Mouse (Mus musculus) liver, embryonic 14.5 days (tissue): ENCODE measurements at regions not wholly inside any gene's neighbourhood (a gene's known extent, or its start where the extent isn't known, plus 50 kb on each side); places are given as distances from the start of the nearest gene placed in this dataset.

ENCODE experiments used
- ATAC-seq: fragments of 200-750 bp; cut with Nextera tagmentation; 2 replicates; pipeline ENCODE4 v1.8.0; 2017; ENCODE audit warnings: moderate number of reproducible peaks, mild to moderate bottlenecking, moderate library complexity; ENCODE audit not compliant: insufficient read depth
- DNase-seq, 3 experiments: peaks; one replicate each; pipeline ENCODE4 v3.0.0-alpha.2; 2012 to 2013; ENCODE audit warnings: low read depth in 3 of 3, low spot score in 3 of 3
- H3K27ac ChIP-seq: fragments of 300-500 bp; sonication (generic); 2 replicates; pipeline ENCODE4 v1.5.1; 2014; ENCODE audit warnings: moderate library complexity, mild to moderate bottlenecking, control low read depth, inconsistent platforms
- H3K27me3 ChIP-seq: fragments of 300-500 bp; sonication (generic); 2 replicates; pipeline ENCODE4 v1.6.1; 2014; ENCODE audit warnings: mild to moderate bottlenecking, low read length, moderate library complexity; ENCODE audit not compliant: control insufficient read depth, insufficient read depth
- H3K36me3 ChIP-seq: fragments of 300-500 bp; sonication (generic); replicated peaks from 2 replicates; pipeline ENCODE4 v1.6.1; 2014; ENCODE audit warnings: low read depth; ENCODE audit not compliant: control insufficient read depth, insufficient read depth
- H3K4me1 ChIP-seq, 2 experiments: fragments of 200-500 bp in 1 of 2; fragments of 300-500 bp in 1 of 2; sonication (generic) in 1 of 2; replicated peaks; 2 replicates each; pipeline ENCODE4 v1.6.1; 2012 to 2014; ENCODE audit warnings: antibody characterized with exemption in 1 of 2, inconsistent platforms in 1 of 2, low read length in 1 of 2; ENCODE audit not compliant: control insufficient read depth in 2 of 2, insufficient read depth in 2 of 2
- H3K4me2 ChIP-seq: fragments of 300-500 bp; sonication (generic); 2 replicates; pipeline ENCODE4 v1.6.1; 2014; ENCODE audit warnings: low read depth, mild to moderate bottlenecking, control low read depth, moderate library complexity
- H3K4me3 ChIP-seq, 2 experiments: fragments of 200-500 bp in 1 of 2; fragments of 300-500 bp in 1 of 2; sonication (generic) in 1 of 2; 2 replicates each; pipeline ENCODE4 v1.5.1; 2012 to 2014; ENCODE audit warnings: low read depth in 2 of 2, low read length in 2 of 2, mild to moderate bottlenecking in 2 of 2, control low read depth in 1 of 2, inconsistent platforms in 1 of 2, moderate library complexity in 1 of 2; ENCODE audit not compliant: insufficient read depth in 1 of 2
- H3K9ac ChIP-seq: fragments of 300-500 bp; sonication (generic); replicated peaks from 2 replicates; pipeline ENCODE4 v1.6.1; 2014; ENCODE audit warnings: mild to moderate bottlenecking, control low read depth, moderate library complexity
- H3K9me3 ChIP-seq: fragments of 300-500 bp; sonication (generic); 2 replicates; pipeline ENCODE4 v1.6.1; 2016; ENCODE audit warnings: low read length, mixed read lengths; ENCODE audit not compliant: control insufficient read depth
- CTCF ChIP-seq: IDR thresholded peaks from 2 replicates; pipeline ENCODE4 v1.5.1; 2016; ENCODE audit warnings: antibody characterized with exemption, low read depth, control low read depth
- EP300 ChIP-seq: IDR thresholded peaks from 2 replicates; pipeline ENCODE4 v1.6.1; 2016; ENCODE audit warnings: antibody characterized with exemption, low read depth
- WGBS: fragments of 180-500 bp; shearing (Covaris S2); extraction: QIAGEN DNeasy Blood & Tissue Kit; methylation state at CpG from one replicate; pipeline ENCODE4 v1.1.7; 2014; ENCODE audit not compliant: insufficient replicate concordance; 5-methylcytosine and 5-hydroxymethylcytosine counted together

DNA sequence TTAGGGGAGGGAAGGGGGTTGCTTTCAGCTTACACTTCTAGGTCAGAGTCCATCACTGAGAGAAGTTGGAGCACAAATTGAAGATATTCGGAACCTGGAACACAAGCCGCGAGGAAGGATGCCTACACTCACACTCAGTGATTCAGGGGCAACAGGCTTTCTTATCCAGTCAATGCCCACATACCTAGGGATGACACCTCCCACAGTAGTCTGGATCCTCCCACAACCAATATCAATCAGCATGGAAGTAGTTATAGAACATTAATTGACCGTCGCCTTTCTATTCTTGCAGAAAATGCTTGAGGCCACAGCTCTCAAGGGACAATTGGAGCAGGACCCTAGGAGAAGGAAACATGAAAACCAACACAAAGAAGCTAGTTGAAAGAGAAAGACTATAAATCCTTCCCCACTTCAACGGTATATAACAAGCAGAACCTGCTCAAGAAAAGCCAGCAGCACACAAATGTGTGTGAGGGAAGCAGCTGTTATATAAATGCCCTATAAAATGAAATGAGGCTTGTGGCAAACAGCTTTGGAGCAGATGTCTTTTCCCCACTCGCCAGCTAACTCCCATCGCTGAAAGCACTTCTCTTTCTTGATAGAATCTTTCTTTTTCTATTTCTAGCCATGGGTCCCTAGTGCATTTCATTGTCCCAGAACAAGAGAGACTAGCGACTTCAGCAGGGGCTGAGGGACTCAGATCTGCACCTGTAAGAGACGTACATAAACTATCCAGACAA is 70.1 kb upstream of the Alg10b start:
- Histone ChIP-seq H3K36me3 (no peaks in the 10 kb centered on the region), H3K9me3 (no peaks in the 10 kb centered on the region), H3K4me1 (no peaks in the 10 kb centered on the region), H3K4me2 (no peak overlapping the region), H3K9ac (no peak overlapping the region), H3K27ac (no peak overlapping the region), H3K4me3 (no peak overlapping the region), H3K27me3 (no peaks in the 10 kb centered on the region)
- ATAC-seq (no peak), DNase-seq (no peak)
- WGBS, result 65% methylated on average over 10 of the region's 10 CpGs
- TF ChIP-seq CTCF, result no peak
- no peak for TF ChIP-seq EP300
